ENCODE assay signal across 22 mouse cellular contexts in genomic region chr14:40933328-40933727, GRCm38 (mm10). TPM values are rescaled to one million over a fixed set of nuclear protein-coding genes. Genes with fewer than 3 reads are reported as not detected.
A peak's percentile ranks its signal among the peaks of the same experiment; 100 is the strongest.
DNase-seq lines count a peak whose midpoint lies in the region; ATAC-seq lines count a peak whose summit lies in the region.
"Had no signal": no experiment of that assay in that cellular context is flagged by ENCODE, and none has a peak within 500 bp of the region (broad histone marks: within the 10 kb centered on the region; RNA-seq: fewer than 3 reads in every experiment).

No protein-coding gene starts in this region.

- no peak overlapping the region for H3K4me2 ChIP-seq in kidney, embryonic 15.5 days
- H3K4me2 ChIP-seq in neural tube, embryonic 12.5 days (replicated peaks), result no peak overlapping the region
- H3K4me2 ChIP-seq: embryonic facial prominence, embryonic 12.5 days; heart, embryonic 11.5 days; intestine, embryonic 15.5 days; limb, embryonic 13.5 days; lung, embryonic 15.5 days; midbrain, embryonic 11.5 days had no signal

- H3K4me3 ChIP-seq in kidney, embryonic 15.5 days (replicated peaks), result no peak overlapping the region
- H3K4me3 ChIP-seq in neural tube, embryonic 12.5 days, result no peak overlapping the region
- H3K4me3 ChIP-seq: embryonic facial prominence, embryonic 12.5 days; hindbrain, embryonic 10.5 days; intestine, embryonic 15.5 days; layer of hippocampus, adult 2 months; limb, embryonic 13.5 days; lung, embryonic 15.5 days; myocyte had no signal

- no peak; the same call in 1 of the 2 replicates for ATAC-seq in kidney, embryonic 15.5 days (replicated peaks; ENCODE audit: low FRiP score)
- 0 out of 2 replicates have a peak, but pooled peaks have one; percentile 38 for ATAC-seq in neural tube, embryonic 12.5 days (ENCODE audit: low FRiP score, low read depth)
- peak; percentile 30 to 34; a peak in 2 of 4 replicates for ATAC-seq in hematopoietic stem cell, adult 5-6 weeks (replicated peaks in 1 of 2; ENCODE audit: insufficient read depth in 1 of 2, low FRiP score in 2 of 2, low TSS enrichment in 1 of 2, low read depth in 1 of 2, poor library complexity in 2 of 2, severe bottlenecking in 2 of 2)
- ATAC-seq: intestine, embryonic 15.5 days had no signal

- H3K27ac ChIP-seq in kidney, embryonic 15.5 days, result peak overlapping the region; percentile 49
- no peak overlapping the region for H3K27ac ChIP-seq in neural tube, embryonic 12.5 days
- H3K27ac ChIP-seq: embryonic facial prominence, embryonic 12.5 days; hindbrain, embryonic 10.5 days; intestine, embryonic 15.5 days; layer of hippocampus, adult 2 months; limb, embryonic 13.5 days; lung, embryonic 15.5 days had no signal

- H3K36me3 ChIP-seq in kidney, embryonic 15.5 days, result 0 out of 2 replicates have a peak, but pooled peaks cover 2% of the 10 kb centered on the region
- H3K36me3 ChIP-seq in neural tube, embryonic 12.5 days, result peaks cover 4% of the 10 kb centered on the region; the same call in 1 of the 2 replicates
- no peaks in the 10 kb centered on the region for H3K36me3 ChIP-seq in splenic B cell, adult 2 months (ENCODE audit: control insufficient read depth, insufficient read depth, low read length, poor library complexity, severe bottlenecking)
- H3K36me3 ChIP-seq: embryonic facial prominence, embryonic 12.5 days; intestine, embryonic 15.5 days; lung, embryonic 15.5 days had no signal

- H3K27me3 ChIP-seq in kidney, embryonic 15.5 days, result no peaks in the 10 kb centered on the region
- no peaks in the 10 kb centered on the region for H3K27me3 ChIP-seq in neural tube, embryonic 12.5 days (replicated peaks)
- H3K27me3 ChIP-seq in splenic B cell, adult 2 months (ENCODE audit: control insufficient read depth, insufficient read depth, low read length, poor library complexity, severe bottlenecking), result no peaks in the 10 kb centered on the region
- H3K27me3 ChIP-seq: embryonic facial prominence, embryonic 12.5 days; intestine, embryonic 15.5 days; limb, embryonic 13.5 days; lung, embryonic 15.5 days had no signal

- no peaks in the 10 kb centered on the region for H3K9me3 ChIP-seq in kidney, embryonic 15.5 days (replicated peaks)
- H3K9me3 ChIP-seq in neural tube, embryonic 12.5 days, result no peaks in the 10 kb centered on the region
- H3K9me3 ChIP-seq: embryonic facial prominence, embryonic 12.5 days; hindbrain, embryonic 10.5 days; intestine, embryonic 15.5 days; limb, embryonic 13.5 days; lung, embryonic 15.5 days had no signal

- no peak for DNase-seq in kidney, adult 9 months
- no peak for DNase-seq in neural tube, embryonic 10.5 days (ENCODE audit: extremely low spot score, low spot score)
- DNase-seq in splenic B cell, adult 2 months (ENCODE audit: low read depth, low spot score), result peak; percentile 75
- DNase-seq in heart, postnatal 14 days, result no peak
- DNase-seq in heart, postnatal 36 days, result no peak
- DNase-seq: adrenal gland, postnatal 10 days; cerebellum, postnatal 25 days; gastrocnemius, postnatal 25 days; right cerebral cortex, postnatal 25 days; thymus, adult 18-20 months had no signal

- peaks cover 92% of the 10 kb centered on the region for H3K4me1 ChIP-seq in kidney, embryonic 15.5 days
- H3K4me1 ChIP-seq in neural tube, embryonic 12.5 days, result peaks cover 51% of the 10 kb centered on the region

- H3K9ac ChIP-seq in kidney, embryonic 15.5 days, result no peak overlapping the region
- no peak overlapping the region for H3K9ac ChIP-seq in neural tube, embryonic 12.5 days
- H3K9ac ChIP-seq: embryonic facial prominence, embryonic 12.5 days; intestine, embryonic 15.5 days; limb, embryonic 13.5 days; lung, embryonic 15.5 days had no signal

- 51% methylated on average over 7 of the region's 7 CpGs for WGBS in kidney, embryonic 15.5 days
- 89% methylated on average over 7 of the region's 7 CpGs for WGBS in neural tube, embryonic 12.5 days

- intact Hi-C loops in heart, postnatal 14 days (cut with DNase I), result no loop called here
- intact Hi-C loops in heart, postnatal 36 days (cut with DNase I), result no loop called here

RNA-seq across cellular contexts. Expression of gene Tspan14, which starts 33.3 kb away (rescaled TPM):
- polyA plus RNA-seq in kidney, embryonic 15.5 days (2015; fragmentation: Nextera tagmentation; extraction: Ambion mirVana), result 109 and 112 TPM in 2 replicates
- polyA plus RNA-seq in neural tube, embryonic 12.5 days (2016; fragmentation: Nextera tagmentation; extraction: Ambion mirVana), result 99.6 and 99.7 TPM in 2 replicates
- total RNA-seq in hematopoietic stem cell, adult 5-6 weeks (2017), result 57.2 and 76.9 TPM in 2 replicates
- 10 to 100 TPM; 27.9 to 28.7 TPM for total RNA-seq in heart, postnatal 14 days (2021)
- 10 to 100 TPM; 14.0 to 15.7 TPM for total RNA-seq in heart, postnatal 36 days (2021)

RNA-seq across cellular contexts. Expression of gene Sh2d4b, which starts 40.3 kb away (rescaled TPM):
- 0.85 and 0.92 TPM in 2 replicates for polyA plus RNA-seq in kidney, embryonic 15.5 days (2015; fragmentation: Nextera tagmentation; extraction: Ambion mirVana)
- 1.5 and 1.7 TPM in 2 replicates for polyA plus RNA-seq in neural tube, embryonic 12.5 days (2016; fragmentation: Nextera tagmentation; extraction: Ambion mirVana)
- total RNA-seq in hematopoietic stem cell, adult 5-6 weeks (2017), result 0.35 and 1.1 TPM in 2 replicates
- total RNA-seq in heart, postnatal 14 days (2021), result 1 to 10 TPM in 1 of 2 experiments, under 1 TPM in 1; 0.93 to 1.2 TPM
- total RNA-seq in heart, postnatal 36 days (2021), result under 1 TPM; 0.36 to 0.98 TPM
